In genomic region chr1:139161619-139162018, GRCm38 (mm10) we compare ENCODE assay signal across 9 mouse cellular contexts.
A peak's percentile ranks its signal among the peaks of the same experiment; 100 is the strongest.
DNase-seq lines count a peak whose midpoint lies in the region; ATAC-seq and TF ChIP-seq lines count a peak whose summit lies in the region.
"Had no signal": no experiment of that assay in that cellular context is flagged by ENCODE, and none has a peak within 500 bp of the region (broad histone marks: within the 10 kb centered on the region; RNA-seq: fewer than 3 reads in every experiment).

No protein-coding gene starts in this region.

- no peaks in the 10 kb centered on the region for H3K36me3 ChIP-seq in forebrain, embryonic 14.5 days (ENCODE audit: control insufficient read depth, insufficient read depth, low read length)
- H3K36me3 ChIP-seq in forebrain, embryonic 16.5 days (ENCODE audit: control insufficient read depth, insufficient read depth) = no peaks in the 10 kb centered on the region
- H3K36me3 ChIP-seq in lung, postnatal 0 days (ENCODE audit: insufficient read depth, low read length) = no peaks in the 10 kb centered on the region

- no peak overlapping the region for H3K9ac ChIP-seq in forebrain, embryonic 14.5 days (ENCODE audit: low read length)
- H3K9ac ChIP-seq in forebrain, embryonic 16.5 days (replicated peaks; ENCODE audit: low read depth, low read length) = no peak overlapping the region
- H3K9ac ChIP-seq in lung, postnatal 0 days (replicated peaks; ENCODE audit: low read depth) = no peak overlapping the region

- TF ChIP-seq CTCF in lung, postnatal 0 days (IDR thresholded peaks at IDR 0.05) = peak; percentile 51

- no peak overlapping the region for H3K4me3 ChIP-seq in forebrain, embryonic 14.5 days (ENCODE audit: low read depth, low read length)
- no peak overlapping the region for H3K4me3 ChIP-seq in forebrain, embryonic 16.5 days (replicated peaks; ENCODE audit: low read length)
- H3K4me3 ChIP-seq in lung, postnatal 0 days (ENCODE audit: low read depth, low read length) = no peak overlapping the region

- no peak overlapping the region for H3K4me2 ChIP-seq in forebrain, embryonic 14.5 days (ENCODE audit: low read length)
- no peak overlapping the region for H3K4me2 ChIP-seq in forebrain, embryonic 16.5 days (ENCODE audit: low read length)
- H3K4me2 ChIP-seq in lung, postnatal 0 days (replicated peaks; ENCODE audit: low read depth, low read length) = no peak overlapping the region

- ATAC-seq in forebrain, embryonic 14.5 days = peak; percentile 48; the same call in 1 of the 2 replicates
- no peak for ATAC-seq in forebrain, embryonic 16.5 days
- peak; percentile 33; the same call in 1 of the 2 replicates for ATAC-seq in lung, postnatal 0 days

- DNase-seq in forebrain, embryonic 14.5 days (ENCODE audit: low spot score) = peak; percentile 17
- DNase-seq in lung, postnatal 0 days (ENCODE audit: low spot score) = no peak
- no peak for DNase-seq in lung, postnatal 4 days
- peak; percentile 57 for DNase-seq in embryo, embryonic 10.5 days (ENCODE audit: low spot score)
- DNase-seq in retina, postnatal 1 day = peak; percentile 65
- no peak for DNase-seq in right cerebral cortex, postnatal 25 days
- no peak for DNase-seq in layer of hippocampus, adult 8-10 months (ENCODE audit: low spot score in 2 of 2)
- DNase-seq: cerebellum, postnatal 36 days had no signal

- WGBS in forebrain, embryonic 14.5 days = 55% methylated on average over 3 of the region's 3 CpGs
- 48% methylated on average over 3 of the region's 3 CpGs for WGBS in forebrain, embryonic 16.5 days
- WGBS in lung, postnatal 0 days = 43% methylated on average over 3 of the region's 3 CpGs

- H3K27me3 ChIP-seq in forebrain, embryonic 14.5 days (replicated peaks; ENCODE audit: control insufficient read depth, insufficient read depth, low read length) = no peaks in the 10 kb centered on the region
- no peaks in the 10 kb centered on the region for H3K27me3 ChIP-seq in forebrain, embryonic 16.5 days (replicated peaks; ENCODE audit: control insufficient read depth, insufficient read depth, low read length)
- H3K27me3 ChIP-seq in lung, postnatal 0 days (replicated peaks; ENCODE audit: insufficient read depth, low read length) = no peaks in the 10 kb centered on the region

- no peaks in the 10 kb centered on the region for H3K4me1 ChIP-seq in forebrain, embryonic 14.5 days (ENCODE audit: control insufficient read depth, insufficient read depth, low read length)
- H3K4me1 ChIP-seq in forebrain, embryonic 16.5 days (replicated peaks; ENCODE audit: control insufficient read depth, insufficient read depth, low read length) = no peaks in the 10 kb centered on the region
- no peaks in the 10 kb centered on the region for H3K4me1 ChIP-seq in lung, postnatal 0 days (ENCODE audit: insufficient read depth, low read depth, low read length)

- no peak overlapping the region for H3K27ac ChIP-seq in forebrain, embryonic 14.5 days (ENCODE audit: low read depth, low read length)
- no peak overlapping the region for H3K27ac ChIP-seq in forebrain, embryonic 16.5 days (ENCODE audit: low read length)
- H3K27ac ChIP-seq in lung, postnatal 0 days (ENCODE audit: low read length) = no peak overlapping the region

- H3K9me3 ChIP-seq in forebrain, embryonic 14.5 days (replicated peaks; ENCODE audit: control insufficient read depth, low read length) = no peaks in the 10 kb centered on the region
- H3K9me3 ChIP-seq in forebrain, embryonic 16.5 days (ENCODE audit: control insufficient read depth, low read length) = no peaks in the 10 kb centered on the region
- no peaks in the 10 kb centered on the region for H3K9me3 ChIP-seq in lung, postnatal 0 days (ENCODE audit: low read length)

- TF ChIP-seq EP300 in lung, postnatal 0 days (IDR thresholded peaks at IDR 0.05) = no peak

Comparison
In these comparisons a context has a peak if more than half of its experiments do, and no peak if none do; other contexts are left out.
1. DNase-seq: peak in forebrain, embryonic 14.5 days (single experiment), embryo, embryonic 10.5 days (single experiment) and retina, postnatal 1 day (single experiment); none in lung, postnatal 0 days (single experiment), lung, postnatal 4 days (0 of 2), right cerebral cortex, postnatal 25 days (single experiment) and layer of hippocampus, adult 8-10 months (0 of 2).